In genomic region chrX:7473814-7474213, GRCm38 (mm10) we compare ENCODE assay signal across 7 mouse cellular contexts.
DNase-seq lines count a peak whose midpoint lies in the region; ATAC-seq lines count a peak whose summit lies in the region.

No protein-coding gene starts in this region.

- no peaks in the 10 kb centered on the region for H3K27me3 ChIP-seq in forebrain, embryonic 15.5 days
- no peaks in the 10 kb centered on the region for H3K27me3 ChIP-seq in midbrain, embryonic 11.5 days (ENCODE audit: control insufficient read depth, insufficient read depth, low read length)

- H3K9me3 ChIP-seq in forebrain, embryonic 15.5 days, result no peaks in the 10 kb centered on the region
- no peaks in the 10 kb centered on the region for H3K9me3 ChIP-seq in midbrain, embryonic 11.5 days (ENCODE audit: control insufficient read depth, low read length)

- 31% methylated on average over 2 of the region's 2 CpGs for WGBS in forebrain, embryonic 15.5 days
- WGBS in midbrain, embryonic 11.5 days, result 42% methylated on average over 2 of the region's 2 CpGs

- H3K9ac ChIP-seq in forebrain, embryonic 15.5 days (replicated peaks), result no peak overlapping the region
- no peak overlapping the region for H3K9ac ChIP-seq in midbrain, embryonic 11.5 days (ENCODE audit: low read length)

- H3K27ac ChIP-seq in forebrain, embryonic 15.5 days (replicated peaks), result no peak overlapping the region
- no peak overlapping the region for H3K27ac ChIP-seq in midbrain, embryonic 11.5 days (ENCODE audit: low read depth, low read length)

- H3K4me1 ChIP-seq in forebrain, embryonic 15.5 days, result no peaks in the 10 kb centered on the region
- H3K4me1 ChIP-seq in midbrain, embryonic 11.5 days (ENCODE audit: control insufficient read depth, insufficient read depth, low read length), result no peaks in the 10 kb centered on the region

- no peaks in the 10 kb centered on the region for H3K36me3 ChIP-seq in forebrain, embryonic 15.5 days
- no peaks in the 10 kb centered on the region for H3K36me3 ChIP-seq in midbrain, embryonic 11.5 days (ENCODE audit: control insufficient read depth, insufficient read depth, low read length)

- H3K4me2 ChIP-seq in forebrain, embryonic 15.5 days (replicated peaks), result no peak overlapping the region
- no peak overlapping the region for H3K4me2 ChIP-seq in midbrain, embryonic 11.5 days

- ATAC-seq in forebrain, embryonic 15.5 days (replicated peaks), result peak; percentile 68; the same call in 1 of the 2 replicates
- no peak for ATAC-seq in midbrain, embryonic 11.5 days (ENCODE audit: low FRiP score)

- DNase-seq in urinary bladder, postnatal 14 days (ENCODE audit: low spot score), result peak; percentile 3
- no peak for DNase-seq in urinary bladder, postnatal 10 days (ENCODE audit: low spot score)
- peak; percentile 12 to 16 for DNase-seq in adrenal gland, postnatal 36 days
- peak; percentile 41 for DNase-seq in layer of hippocampus, adult 9-11 months
- peak; percentile 80 for DNase-seq in midbrain, embryonic 11.5 days (ENCODE audit: low spot score, missing footprints)
- peak; percentile 41 for DNase-seq in telencephalon, adult 2 months (ENCODE audit: low read depth, low spot score)

- no peak overlapping the region for H3K4me3 ChIP-seq in forebrain, embryonic 15.5 days
- H3K4me3 ChIP-seq in midbrain, embryonic 11.5 days (ENCODE audit: low read depth, low read length), result no peak overlapping the region
